Mouse (Mus musculus): ENCODE measurements around the gene Sox10. TPM values are rescaled to one million over a fixed set of nuclear protein-coding genes. Genes with fewer than 3 reads are reported as not detected.

Sox10 gene
- polyA plus RNA-seq, 1 experiment from 2014 or later, result 0.25 TPM

- Histone ChIP-seq H3K36me3 (ENCODE audit: insufficient read depth, low read length) (peaks cover 58% of the 10 kb centered on the region), H3K27ac (no peak overlapping the region), H3K9ac (ENCODE audit: low read depth, low read length) (no peak overlapping the region), H3K27me3 (ENCODE audit: insufficient read depth, low read length) (no peaks in the 10 kb centered on the region), H3K4me2 (ENCODE audit: low read length) (no peak overlapping the region), H3K9me3 (replicated peaks; ENCODE audit: low read length) (no peaks in the 10 kb centered on the region), H3K4me1 (replicated peaks; ENCODE audit: insufficient read depth, low read length) (no peaks in the 10 kb centered on the region), H3K4me3 (replicated peaks; ENCODE audit: low read depth, low read length) (no peak overlapping the region)
- no peak for DNase-seq (ENCODE audit: low spot score)
- WGBS, result 82% methylated on average over 6 of the region's 6 CpGs
- no peak for TF ChIP-seq CTCF (IDR thresholded peaks at IDR 0.05; ENCODE audit: low read depth)
- no peak for ATAC-seq (replicated peaks; ENCODE audit: low FRiP score, low read depth)
These were observed 41.3 kb downstream of the Sox10 start for GRCm38 (mm10) chr15:79123751-79124150.

GRCm38 (mm10) chr15:79122546-79122945 is 42.5 kb downstream of the Sox10 start:
- Histone ChIP-seq H3K36me3 (ENCODE audit: insufficient read depth, low read length) (peaks cover 53% of the 10 kb centered on the region), H3K4me1 (replicated peaks; ENCODE audit: insufficient read depth, low read length) (no peaks in the 10 kb centered on the region)
- WGBS, result 84% methylated on average over 13 of the region's 13 CpGs

GRCm38 (mm10) chr15:79122119-79122518 is 42.9 kb downstream of the Sox10 start:
- no peak overlapping the region for H3K4me3 ChIP-seq (replicated peaks; ENCODE audit: low read depth, low read length)
- ATAC-seq (replicated peaks; ENCODE audit: low FRiP score, low read depth) (no peak), DNase-seq (ENCODE audit: low spot score) (no peak)
- peaks cover 51% of the 10 kb centered on the region for H3K36me3 ChIP-seq (ENCODE audit: insufficient read depth, low read length)
- TF ChIP-seq CTCF (IDR thresholded peaks at IDR 0.05; ENCODE audit: low read depth), result no peak
- H3K4me1 ChIP-seq (replicated peaks; ENCODE audit: insufficient read depth, low read length), result no peaks in the 10 kb centered on the region
- no peaks in the 10 kb centered on the region for H3K27me3 ChIP-seq (ENCODE audit: insufficient read depth, low read length)
- WGBS, result 75% methylated on average over 4 of the region's 4 CpGs
- H3K4me2 ChIP-seq (ENCODE audit: low read length), result no peak overlapping the region
- H3K9me3 ChIP-seq (replicated peaks; ENCODE audit: low read length), result no peaks in the 10 kb centered on the region
- H3K9ac ChIP-seq (ENCODE audit: low read depth, low read length), result no peak overlapping the region
- no peak overlapping the region for H3K27ac ChIP-seq

More at GRCm38 (mm10) chr15:79122546-79122945, 42.5 kb downstream of the Sox10 start:
- ATAC-seq (replicated peaks; ENCODE audit: low FRiP score, low read depth) (no peak), DNase-seq (ENCODE audit: low spot score) (no peak)
- Histone ChIP-seq H3K4me3 (replicated peaks; ENCODE audit: low read depth, low read length) (no peak overlapping the region), H3K9ac (ENCODE audit: low read depth, low read length) (no peak overlapping the region), H3K27ac (no peak overlapping the region), H3K4me2 (ENCODE audit: low read length) (no peak overlapping the region), H3K9me3 (replicated peaks; ENCODE audit: low read length) (no peaks in the 10 kb centered on the region), H3K27me3 (ENCODE audit: insufficient read depth, low read length) (no peaks in the 10 kb centered on the region)
- TF ChIP-seq CTCF (IDR thresholded peaks at IDR 0.05; ENCODE audit: low read depth), result 0 out of 2 replicates have a peak, but pooled peaks have one; percentile 4

- no peak overlapping the region for H3K27ac ChIP-seq
- DNase-seq (ENCODE audit: low spot score) (no peak), ATAC-seq (replicated peaks; ENCODE audit: low FRiP score, low read depth) (no peak)
- TF ChIP-seq CTCF (IDR thresholded peaks at IDR 0.05; ENCODE audit: low read depth), result no peak
- no peaks in the 10 kb centered on the region for H3K9me3 ChIP-seq (replicated peaks; ENCODE audit: low read length)
- H3K4me2 ChIP-seq (ENCODE audit: low read length), result no peak overlapping the region
- no peak overlapping the region for H3K4me3 ChIP-seq (replicated peaks; ENCODE audit: low read depth, low read length)
- H3K9ac ChIP-seq (ENCODE audit: low read depth, low read length), result no peak overlapping the region
- H3K36me3 ChIP-seq (ENCODE audit: insufficient read depth, low read length), result peaks cover 44% of the 10 kb centered on the region
- WGBS, result 81% methylated on average over 9 of the region's 9 CpGs
- no peaks in the 10 kb centered on the region for H3K4me1 ChIP-seq (replicated peaks; ENCODE audit: insufficient read depth, low read length)
- no peaks in the 10 kb centered on the region for H3K27me3 ChIP-seq (ENCODE audit: insufficient read depth, low read length)
These were observed 45.5 kb downstream of the Sox10 start for GRCm38 (mm10) chr15:79119491-79119890.

GRCm38 (mm10) chr15:79115276-79115675 is 49.8 kb downstream of the Sox10 start:
- no peak for DNase-seq (ENCODE audit: low spot score)
- TF ChIP-seq CTCF (IDR thresholded peaks at IDR 0.05; ENCODE audit: low read depth), result no peak
- Histone ChIP-seq H3K9ac (ENCODE audit: low read depth, low read length) (peak overlapping the region; percentile 8; the same call in 1 of the 2 replicates), H3K27ac (no peak overlapping the region), H3K4me1 (replicated peaks; ENCODE audit: insufficient read depth, low read length) (peaks cover 9% of the 10 kb centered on the region; the same call in 1 of the 2 replicates), H3K27me3 (ENCODE audit: insufficient read depth, low read length) (no peaks in the 10 kb centered on the region), H3K36me3 (ENCODE audit: insufficient read depth, low read length) (peaks cover 26% of the 10 kb centered on the region), H3K9me3 (replicated peaks; ENCODE audit: low read length) (no peaks in the 10 kb centered on the region), H3K4me3 (replicated peaks; ENCODE audit: low read depth, low read length) (no peak overlapping the region), H3K4me2 (ENCODE audit: low read length) (no peak overlapping the region)
- ATAC-seq (replicated peaks; ENCODE audit: low FRiP score, low read depth), result no peak
- WGBS, result 42% methylated on average over 5 of the region's 5 CpGs

GRCm38 (mm10) chr15:79111774-79112173 is 53.3 kb downstream of the Sox10 start:
- H3K36me3 ChIP-seq (ENCODE audit: insufficient read depth, low read length), result peaks cover 12% of the 10 kb centered on the region; the same call in 1 of the 2 replicates
- WGBS, result 62% methylated on average over 4 of the region's 4 CpGs
- H3K4me2 ChIP-seq (ENCODE audit: low read length), result peak overlapping the region; percentile 86

GRCm38 (mm10) chr15:79110528-79110927 is 54.5 kb downstream of the Sox10 start:
- DNase-seq (ENCODE audit: low spot score), result no peak
- Histone ChIP-seq H3K9me3 (replicated peaks; ENCODE audit: low read length) (no peaks in the 10 kb centered on the region), H3K27ac (no peak overlapping the region), H3K27me3 (ENCODE audit: insufficient read depth, low read length) (no peaks in the 10 kb centered on the region), H3K4me1 (replicated peaks; ENCODE audit: insufficient read depth, low read length) (peaks cover 18% of the 10 kb centered on the region), H3K4me2 (ENCODE audit: low read length) (peak overlapping the region; percentile 86), H3K36me3 (ENCODE audit: insufficient read depth, low read length) (peaks cover 8% of the 10 kb centered on the region; the same call in 1 of the 2 replicates), H3K9ac (ENCODE audit: low read depth, low read length) (peak overlapping the region; percentile 50), H3K4me3 (replicated peaks; ENCODE audit: low read depth, low read length) (peak overlapping the region; percentile 82)
- 64% methylated on average over 2 of the region's 2 CpGs for WGBS
- TF ChIP-seq CTCF (IDR thresholded peaks at IDR 0.05; ENCODE audit: low read depth), result no peak
- ATAC-seq (replicated peaks; ENCODE audit: low FRiP score, low read depth), result no peak

More at GRCm38 (mm10) chr15:79111774-79112173, 53.3 kb downstream of the Sox10 start:
- TF ChIP-seq CTCF (IDR thresholded peaks at IDR 0.05; ENCODE audit: low read depth), result no peak
- ATAC-seq (replicated peaks; ENCODE audit: low FRiP score, low read depth) (no peak), DNase-seq (ENCODE audit: low spot score) (peak; percentile 28)
- Histone ChIP-seq H3K4me1 (replicated peaks; ENCODE audit: insufficient read depth, low read length) (peaks cover 18% of the 10 kb centered on the region), H3K27me3 (ENCODE audit: insufficient read depth, low read length) (no peaks in the 10 kb centered on the region), H3K9me3 (replicated peaks; ENCODE audit: low read length) (no peaks in the 10 kb centered on the region), H3K4me3 (replicated peaks; ENCODE audit: low read depth, low read length) (no peak overlapping the region), H3K9ac (ENCODE audit: low read depth, low read length) (no peak overlapping the region), H3K27ac (no peak overlapping the region)

All from kidney, postnatal 0 days (tissue).